Mouse (Mus musculus): ENCODE measurements at regions not wholly inside any gene's neighbourhood (a gene's known extent, or its start where the extent isn't known, plus 50 kb on each side); places are given as distances from the start of the nearest gene placed in this dataset.

DNA sequence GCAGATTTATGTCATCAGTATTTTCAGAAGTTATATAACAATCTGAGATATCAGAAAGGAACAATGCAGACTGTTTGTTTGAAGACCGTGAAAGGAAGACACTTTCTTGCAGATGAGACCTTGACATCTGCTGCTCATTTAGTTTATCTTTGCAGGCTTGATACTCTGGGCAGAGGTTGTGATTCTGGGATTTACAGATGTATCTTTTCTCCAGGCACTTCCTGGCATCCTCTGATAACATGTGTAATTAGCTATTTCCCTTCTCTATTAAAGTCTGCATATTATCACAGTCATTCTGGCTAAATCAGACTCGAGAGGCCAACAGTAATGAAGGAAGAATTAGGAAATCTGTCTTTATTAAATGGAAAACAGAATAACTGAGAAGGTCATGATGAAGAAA, 268.7 kb upstream of the Slco3a1 start:
- H3K9ac ChIP-seq (ENCODE audit: low read length), result no peak overlapping the region
- WGBS, result 84% methylated on average over 2 of the region's 2 CpGs
- ATAC-seq, result no peak
- H3K27me3 ChIP-seq (replicated peaks; ENCODE audit: control insufficient read depth, insufficient read depth, low read length), result no peaks in the 10 kb centered on the region
- H3K9me3 ChIP-seq (replicated peaks; ENCODE audit: control insufficient read depth, low read length), result no peaks in the 10 kb centered on the region
- H3K4me2 ChIP-seq (ENCODE audit: low read length), result no peak overlapping the region
- no peaks in the 10 kb centered on the region for H3K36me3 ChIP-seq (ENCODE audit: control insufficient read depth, insufficient read depth, low read length)
- H3K27ac ChIP-seq (ENCODE audit: low read depth, low read length), result no peak overlapping the region
- no peak overlapping the region for H3K4me3 ChIP-seq (ENCODE audit: low read depth, low read length)
- no peaks in the 10 kb centered on the region for H3K4me1 ChIP-seq (ENCODE audit: control insufficient read depth, insufficient read depth, low read length)
- no peak for DNase-seq (ENCODE audit: low spot score)

DNA sequence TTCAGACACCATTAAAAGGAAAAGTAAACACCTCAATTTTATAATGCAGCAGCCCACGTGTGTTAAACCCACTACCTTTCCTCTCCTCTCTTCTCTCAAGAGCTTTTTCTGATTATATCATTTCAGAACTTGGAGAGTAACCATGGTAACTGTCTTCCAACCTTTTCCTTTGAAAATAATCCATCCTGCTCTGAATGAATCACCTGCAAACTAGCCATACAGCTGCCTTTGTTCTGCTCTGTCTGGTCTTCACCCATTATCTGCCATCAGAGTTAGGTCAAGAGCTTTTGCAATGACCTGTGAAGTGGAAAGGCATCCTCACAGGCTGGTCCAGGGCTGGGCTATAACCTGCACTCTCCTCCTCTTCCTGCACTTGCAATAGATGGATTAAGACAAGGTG, 238.7 kb upstream of the Slco3a1 start:
- ATAC-seq (peak; percentile 37), DNase-seq (ENCODE audit: low spot score) (peak; percentile 52)
- no peak overlapping the region for H3K27ac ChIP-seq (ENCODE audit: low read depth, low read length)
- no peak overlapping the region for H3K4me3 ChIP-seq (ENCODE audit: low read depth, low read length)
- no peaks in the 10 kb centered on the region for H3K27me3 ChIP-seq (replicated peaks; ENCODE audit: control insufficient read depth, insufficient read depth, low read length)
- H3K36me3 ChIP-seq (ENCODE audit: control insufficient read depth, insufficient read depth, low read length), result no peaks in the 10 kb centered on the region
- 55% methylated on average over 1 of the region's 1 CpGs for WGBS
- no peak overlapping the region for H3K9ac ChIP-seq (ENCODE audit: low read length)
- no peaks in the 10 kb centered on the region for H3K9me3 ChIP-seq (replicated peaks; ENCODE audit: control insufficient read depth, low read length)
- H3K4me1 ChIP-seq (ENCODE audit: control insufficient read depth, insufficient read depth, low read length), result no peaks in the 10 kb centered on the region
- no peak overlapping the region for H3K4me2 ChIP-seq (ENCODE audit: low read length)

DNA sequence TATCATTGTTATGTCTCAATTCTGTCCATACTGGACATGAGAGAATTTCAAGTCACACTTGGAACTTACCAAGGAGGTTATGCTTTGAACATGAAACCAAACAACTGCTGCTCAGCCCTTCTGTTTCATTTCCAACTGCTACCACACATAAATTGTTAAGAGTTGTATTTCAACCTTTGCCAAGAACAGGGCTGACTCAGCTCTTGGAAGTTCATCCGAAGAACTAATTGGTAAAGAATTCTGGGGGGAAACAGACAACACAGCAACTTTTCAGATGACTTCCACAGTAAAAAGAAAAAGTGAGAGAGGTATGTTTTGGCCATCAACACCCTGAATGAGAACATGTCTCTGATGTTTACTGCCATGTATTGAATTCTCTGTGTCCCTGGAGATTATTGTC, 234.1 kb upstream of the Slco3a1 start:
- WGBS, result 83% methylated on average over 1 of the region's 1 CpGs
- DNase-seq (ENCODE audit: low spot score) (no peak), ATAC-seq (no peak)
- no peak overlapping the region for H3K27ac ChIP-seq (ENCODE audit: low read depth, low read length)
- H3K4me2 ChIP-seq (ENCODE audit: low read length), result no peak overlapping the region
- H3K36me3 ChIP-seq (ENCODE audit: control insufficient read depth, insufficient read depth, low read length), result no peaks in the 10 kb centered on the region
- H3K4me1 ChIP-seq (ENCODE audit: control insufficient read depth, insufficient read depth, low read length), result no peaks in the 10 kb centered on the region
- no peaks in the 10 kb centered on the region for H3K9me3 ChIP-seq (replicated peaks; ENCODE audit: control insufficient read depth, low read length)
- no peak overlapping the region for H3K4me3 ChIP-seq (ENCODE audit: low read depth, low read length)
- no peaks in the 10 kb centered on the region for H3K27me3 ChIP-seq (replicated peaks; ENCODE audit: control insufficient read depth, insufficient read depth, low read length)
- H3K9ac ChIP-seq (ENCODE audit: low read length), result no peak overlapping the region

DNA sequence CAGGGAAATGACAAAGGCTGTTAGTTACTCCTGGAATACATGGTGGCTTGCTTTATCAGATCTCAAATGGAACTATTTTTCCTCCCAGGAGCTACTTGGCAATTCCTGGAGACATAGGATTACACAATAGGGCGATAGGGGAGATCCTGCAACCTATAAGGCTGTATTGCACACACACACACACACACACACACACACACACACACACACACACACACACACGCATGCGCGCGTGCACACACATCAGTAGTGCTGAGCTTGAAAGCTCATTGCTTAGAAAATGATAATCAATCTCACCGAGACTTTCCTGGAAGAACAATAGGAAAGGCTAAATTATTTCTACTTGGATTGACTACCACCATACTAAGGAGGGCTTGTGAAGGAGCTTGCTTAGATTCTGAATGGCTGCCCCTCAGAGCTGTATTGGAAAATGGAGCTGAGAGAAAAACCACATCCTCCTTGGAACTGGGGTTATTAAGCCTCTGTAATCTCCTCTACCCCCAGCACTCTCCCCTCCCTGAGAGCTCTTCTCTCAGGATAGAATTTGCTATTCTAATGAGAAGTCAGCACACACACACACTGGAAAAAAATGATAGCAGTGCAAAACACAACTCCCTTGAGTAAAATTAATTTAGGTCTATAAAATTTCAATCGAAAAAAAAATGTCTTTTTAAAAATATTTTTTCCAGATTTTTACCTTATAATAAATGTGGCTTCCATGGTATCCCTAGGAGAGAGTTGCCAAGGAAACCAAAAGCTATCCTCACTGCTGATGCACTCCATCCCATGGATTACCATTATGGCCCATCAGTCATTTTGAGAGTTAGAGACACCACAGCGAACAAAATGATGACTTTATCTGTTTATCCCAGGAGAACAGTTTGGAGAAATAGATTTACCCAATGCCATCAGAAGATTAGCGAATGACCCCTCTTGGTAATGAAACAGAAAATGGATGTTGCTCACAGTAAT, 217.1 kb upstream of the Slco3a1 start:
- no peaks in the 10 kb centered on the region for H3K4me1 ChIP-seq (ENCODE audit: control insufficient read depth, insufficient read depth, low read length)
- 71% methylated on average over 9 of the region's 9 CpGs for WGBS
- H3K4me2 ChIP-seq (ENCODE audit: low read length), result no peak overlapping the region
- no peaks in the 10 kb centered on the region for H3K27me3 ChIP-seq (replicated peaks; ENCODE audit: control insufficient read depth, insufficient read depth, low read length)
- no peak for ATAC-seq
- H3K9me3 ChIP-seq (replicated peaks; ENCODE audit: control insufficient read depth, low read length), result no peaks in the 10 kb centered on the region
- H3K36me3 ChIP-seq (ENCODE audit: control insufficient read depth, insufficient read depth, low read length), result no peaks in the 10 kb centered on the region
- no peak overlapping the region for H3K27ac ChIP-seq (ENCODE audit: low read depth, low read length)
- peak; percentile 16 for DNase-seq (ENCODE audit: low spot score)
- H3K9ac ChIP-seq (ENCODE audit: low read length), result no peak overlapping the region
- H3K4me3 ChIP-seq (ENCODE audit: low read depth, low read length), result no peak overlapping the region

DNA sequence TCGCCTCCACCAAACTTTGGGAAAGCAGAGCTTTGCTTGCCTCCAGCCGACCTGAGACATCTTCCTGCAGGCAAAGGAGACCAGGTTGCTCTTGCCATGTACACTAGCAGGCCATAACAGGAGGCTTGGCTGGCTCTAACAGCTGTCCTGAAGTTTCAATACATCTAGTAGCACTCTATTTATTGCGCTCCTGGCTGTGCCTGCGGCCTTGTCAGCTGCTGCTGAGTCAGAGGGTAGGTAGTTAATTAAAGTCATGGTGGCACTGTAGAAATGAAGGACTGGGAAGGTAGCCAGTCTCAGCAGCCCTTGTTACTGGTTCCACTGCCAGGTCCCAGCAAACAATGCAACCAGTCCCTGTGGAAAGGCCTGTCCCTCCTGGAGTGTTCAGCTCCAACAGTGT, 212.0 kb upstream of the Slco3a1 start:
- WGBS, result 82% methylated on average over 4 of the region's 4 CpGs
- Histone ChIP-seq H3K9me3 (replicated peaks; ENCODE audit: control insufficient read depth, low read length) (no peaks in the 10 kb centered on the region), H3K27ac (ENCODE audit: low read depth, low read length) (no peak overlapping the region), H3K4me3 (ENCODE audit: low read depth, low read length) (no peak overlapping the region), H3K9ac (ENCODE audit: low read length) (no peak overlapping the region), H3K4me2 (ENCODE audit: low read length) (no peak overlapping the region), H3K4me1 (ENCODE audit: control insufficient read depth, insufficient read depth, low read length) (no peaks in the 10 kb centered on the region; the same call in 1 of the 2 replicates), H3K36me3 (ENCODE audit: control insufficient read depth, insufficient read depth, low read length) (no peaks in the 10 kb centered on the region), H3K27me3 (replicated peaks; ENCODE audit: control insufficient read depth, insufficient read depth, low read length) (no peaks in the 10 kb centered on the region)
- ATAC-seq, result no peak
- peak; percentile 27 for DNase-seq (ENCODE audit: low spot score)

DNA sequence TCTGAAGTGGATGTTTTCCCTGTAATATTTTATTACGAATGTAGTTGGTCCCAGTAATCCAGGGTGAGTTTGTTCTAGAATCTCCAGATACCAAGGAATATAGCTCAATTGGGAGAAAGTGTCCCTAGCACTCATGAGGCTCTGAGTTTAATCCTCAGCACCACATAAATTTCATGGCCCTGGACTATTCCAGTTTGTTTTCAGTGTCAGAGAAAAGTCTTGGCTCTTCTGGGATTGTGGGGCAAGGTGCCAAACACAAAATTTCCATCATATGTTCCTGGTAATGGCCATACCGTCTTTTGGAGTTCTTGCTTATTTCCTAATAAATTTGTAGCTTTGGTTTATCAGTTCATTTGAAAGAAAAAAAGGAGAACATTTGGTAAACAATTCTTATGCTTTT, 202.9 kb upstream of the Slco3a1 start:
- ATAC-seq (no peak), DNase-seq (ENCODE audit: low spot score) (no peak)
- Histone ChIP-seq H3K36me3 (ENCODE audit: control insufficient read depth, insufficient read depth, low read length) (no peaks in the 10 kb centered on the region), H3K27me3 (replicated peaks; ENCODE audit: control insufficient read depth, insufficient read depth, low read length) (no peaks in the 10 kb centered on the region), H3K9ac (ENCODE audit: low read length) (no peak overlapping the region), H3K27ac (ENCODE audit: low read depth, low read length) (no peak overlapping the region), H3K4me3 (ENCODE audit: low read depth, low read length) (no peak overlapping the region), H3K4me2 (ENCODE audit: low read length) (no peak overlapping the region), H3K9me3 (replicated peaks; ENCODE audit: control insufficient read depth, low read length) (no peaks in the 10 kb centered on the region), H3K4me1 (ENCODE audit: control insufficient read depth, insufficient read depth, low read length) (no peaks in the 10 kb centered on the region)
- 86% methylated on average over 2 of the region's 2 CpGs for WGBS

DNA sequence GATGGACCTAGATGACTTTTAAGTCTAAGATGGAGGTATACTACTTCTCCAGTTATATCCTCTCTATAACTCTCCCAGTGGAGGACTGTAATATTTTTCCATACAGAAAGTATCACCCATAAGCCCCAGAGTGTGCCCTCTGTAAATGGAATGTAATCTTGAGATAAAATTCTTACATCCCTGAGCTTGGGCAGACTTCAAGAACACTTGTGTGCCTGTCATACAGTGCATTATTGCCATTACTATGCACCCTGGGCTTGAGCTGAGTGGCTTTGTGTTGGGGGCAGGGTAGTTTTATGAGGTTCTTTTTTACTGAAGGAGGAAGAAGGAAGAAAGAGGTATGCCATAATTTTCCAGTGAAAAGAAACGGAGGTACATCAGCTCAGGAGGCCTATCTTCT, 193.1 kb upstream of the Slco3a1 start:
- Histone ChIP-seq H3K4me2 (ENCODE audit: low read length) (no peak overlapping the region), H3K4me1 (ENCODE audit: control insufficient read depth, insufficient read depth, low read length) (no peaks in the 10 kb centered on the region), H3K4me3 (ENCODE audit: low read depth, low read length) (no peak overlapping the region), H3K27me3 (replicated peaks; ENCODE audit: control insufficient read depth, insufficient read depth, low read length) (no peaks in the 10 kb centered on the region), H3K9me3 (replicated peaks; ENCODE audit: control insufficient read depth, low read length) (no peaks in the 10 kb centered on the region), H3K36me3 (ENCODE audit: control insufficient read depth, insufficient read depth, low read length) (no peaks in the 10 kb centered on the region), H3K27ac (ENCODE audit: low read depth, low read length) (no peak overlapping the region), H3K9ac (ENCODE audit: low read length) (no peak overlapping the region)
- no peak for ATAC-seq
- no peak for DNase-seq (ENCODE audit: low spot score)
- 74% methylated on average over 1 of the region's 1 CpGs for WGBS

DNA sequence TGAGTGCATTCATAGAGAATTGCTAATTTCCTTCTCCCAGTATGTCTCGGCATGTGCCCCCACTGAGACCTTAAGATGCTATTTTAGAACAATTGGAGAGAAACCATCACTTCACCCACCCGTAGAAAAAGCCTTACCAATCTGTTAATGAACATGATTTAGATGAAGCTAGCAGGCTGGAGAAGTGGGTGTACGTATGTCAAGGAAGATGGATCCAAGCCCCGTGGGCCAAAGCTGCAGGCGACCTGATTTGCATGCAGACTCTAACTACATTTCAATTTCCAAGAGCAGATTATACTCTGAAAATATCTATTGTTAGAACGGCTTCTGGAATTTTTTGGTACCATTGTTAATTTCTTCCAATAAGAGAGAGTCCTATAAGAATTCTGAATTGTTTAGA, 180.4 kb upstream of the Slco3a1 start:
- H3K4me1 ChIP-seq (ENCODE audit: control insufficient read depth, insufficient read depth, low read length), result no peaks in the 10 kb centered on the region
- H3K9ac ChIP-seq (ENCODE audit: low read length), result no peak overlapping the region
- no peaks in the 10 kb centered on the region for H3K9me3 ChIP-seq (replicated peaks; ENCODE audit: control insufficient read depth, low read length)
- no peak overlapping the region for H3K4me2 ChIP-seq (ENCODE audit: low read length)
- H3K4me3 ChIP-seq (ENCODE audit: low read depth, low read length), result no peak overlapping the region
- DNase-seq (ENCODE audit: low spot score) (peak; percentile 2), ATAC-seq (no peak)
- H3K27me3 ChIP-seq (replicated peaks; ENCODE audit: control insufficient read depth, insufficient read depth, low read length), result no peaks in the 10 kb centered on the region
- no peaks in the 10 kb centered on the region for H3K36me3 ChIP-seq (ENCODE audit: control insufficient read depth, insufficient read depth, low read length)
- 72% methylated on average over 6 of the region's 6 CpGs for WGBS
- H3K27ac ChIP-seq (ENCODE audit: low read depth, low read length), result no peak overlapping the region

DNA sequence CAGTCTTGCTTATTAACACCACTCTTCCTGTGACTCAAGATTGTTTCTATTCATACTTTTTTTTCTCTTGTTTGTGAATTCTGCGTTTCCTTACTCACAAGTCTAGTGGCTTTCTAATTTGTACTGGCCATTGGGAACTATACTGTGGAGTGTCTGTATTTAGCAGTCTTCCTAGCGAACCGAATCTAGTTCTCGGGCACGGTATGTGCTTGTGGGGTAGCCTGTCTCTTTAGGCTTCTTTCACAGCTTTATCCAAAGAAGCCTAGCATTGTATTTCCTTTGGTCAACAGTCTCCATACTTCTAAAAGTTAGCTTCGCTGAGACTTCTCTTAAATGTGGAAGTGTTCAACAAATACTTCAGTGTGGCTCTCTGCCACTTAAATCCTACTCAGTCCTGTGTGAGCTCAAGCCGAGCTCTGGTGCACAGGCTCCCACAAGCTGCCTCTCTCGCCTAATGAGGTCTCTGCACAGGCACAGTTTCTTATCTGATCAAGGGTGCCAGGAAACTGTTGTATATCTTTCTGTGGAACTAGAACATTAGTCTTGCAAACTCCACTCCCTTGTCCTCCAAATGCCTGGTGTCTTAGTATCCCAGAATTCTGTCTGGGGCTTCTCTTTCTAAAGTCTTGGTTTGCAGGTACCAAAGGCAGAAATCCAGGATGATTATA, 171.9 kb upstream of the Slco3a1 start:
- Histone ChIP-seq H3K27ac (ENCODE audit: low read depth, low read length) (no peak overlapping the region), H3K4me1 (ENCODE audit: control insufficient read depth, insufficient read depth, low read length) (no peaks in the 10 kb centered on the region), H3K4me3 (ENCODE audit: low read depth, low read length) (no peak overlapping the region), H3K36me3 (ENCODE audit: control insufficient read depth, insufficient read depth, low read length) (no peaks in the 10 kb centered on the region), H3K9me3 (replicated peaks; ENCODE audit: control insufficient read depth, low read length) (no peaks in the 10 kb centered on the region), H3K4me2 (ENCODE audit: low read length) (no peak overlapping the region), H3K9ac (ENCODE audit: low read length) (no peak overlapping the region), H3K27me3 (replicated peaks; ENCODE audit: control insufficient read depth, insufficient read depth, low read length) (no peaks in the 10 kb centered on the region)
- WGBS, result 76% methylated on average over 8 of the region's 8 CpGs
- no peak for DNase-seq (ENCODE audit: low spot score)
- ATAC-seq, result no peak
